7 mouse cellular contexts compared by ENCODE assay signal in genomic region chr2:32137667-32138266, GRCm38 (mm10). TPM values are rescaled to one million over a fixed set of nuclear protein-coding genes. Genes with fewer than 3 reads are reported as not detected.
DNase-seq lines count a peak whose midpoint lies in the region; ATAC-seq lines count a peak whose summit lies in the region.

No protein-coding gene starts in this region.

- peak; percentile 98 for DNase-seq in adrenal gland, adult 2 months
- DNase-seq in embryo, embryonic 11.5 days (ENCODE audit: low read depth, low spot score) = peak; percentile 100
- DNase-seq in gastrocnemius, postnatal 36 days = peak; percentile 96 to 97
- DNase-seq in left cerebral cortex, postnatal 25 days (ENCODE audit: low spot score in 2 of 2) = peak; percentile 95 to 99
- peak; percentile 95 for DNase-seq in midbrain, embryonic 10.5 days (ENCODE audit: low spot score)
- peak; percentile 99 for DNase-seq in right cerebral cortex, postnatal 4 days

- peak overlapping the region; percentile 87 for H3K27ac ChIP-seq in intestine, embryonic 15.5 days
- H3K27ac ChIP-seq in midbrain, embryonic 10.5 days (replicated peaks) = peak overlapping the region; percentile 90

- no peaks in the 10 kb centered on the region for H3K9me3 ChIP-seq in intestine, embryonic 15.5 days
- no peaks in the 10 kb centered on the region for H3K9me3 ChIP-seq in midbrain, embryonic 10.5 days (replicated peaks)

- peak overlapping the region; percentile 77 for H3K9ac ChIP-seq in intestine, embryonic 15.5 days

- no peaks in the 10 kb centered on the region for H3K36me3 ChIP-seq in intestine, embryonic 15.5 days
- H3K36me3 ChIP-seq in midbrain, embryonic 10.5 days = no peaks in the 10 kb centered on the region

- WGBS in intestine, embryonic 15.5 days = under 1% methylated on average over 40 of the region's 40 CpGs
- WGBS in midbrain, embryonic 10.5 days = under 1% methylated on average over 40 of the region's 40 CpGs

- intact Hi-C loops in gastrocnemius, postnatal 36 days (cut with DNase I) = loop anchor here (5.0 to 10.0 kb wide), 2 partner anchors 150 to 217 kb away; partner anchors contain the start of genes Ciz1, Dnm1, Golga2 and Swi5
- intact Hi-C loops in left cerebral cortex, postnatal 25 days (cut with DNase I) = loop anchor here (2.0 to 5.0 kb wide), 3 partner anchors 55 to 150 kb away; partner anchors contain the start of genes Golga2 and Swi5

- no peaks in the 10 kb centered on the region for H3K27me3 ChIP-seq in intestine, embryonic 15.5 days (replicated peaks)
- no peaks in the 10 kb centered on the region for H3K27me3 ChIP-seq in midbrain, embryonic 10.5 days (ENCODE audit: low read depth, poor library complexity, severe bottlenecking)

- peak overlapping the region; percentile 63 for H3K4me3 ChIP-seq in intestine, embryonic 15.5 days (replicated peaks)
- H3K4me3 ChIP-seq in midbrain, embryonic 10.5 days = peak overlapping the region; percentile 69

- ATAC-seq in intestine, embryonic 15.5 days = peak; percentile 96

- peak overlapping the region; percentile 87 for H3K4me2 ChIP-seq in intestine, embryonic 15.5 days (replicated peaks)

- H3K4me1 ChIP-seq in intestine, embryonic 15.5 days (replicated peaks) = no peaks in the 10 kb centered on the region
- H3K4me1 ChIP-seq in midbrain, embryonic 10.5 days = peaks cover 35% of the 10 kb centered on the region

RNA-seq across cellular contexts. Expression of gene Prrc2b, which starts 13.1 kb away (rescaled TPM):
- 100 to 1,000 TPM in 1 of 2 experiments, 10 to 100 TPM in 1; 93.5 to 104 TPM for total RNA-seq in adrenal gland, adult 2 months (2021)
- 70.0 and 82.7 TPM in 2 replicates for polyA plus RNA-seq in adrenal gland, adult 2 months (2012; rRNA removed)
- 10 to 100 TPM; 69.4 to 70.1 TPM for total RNA-seq in gastrocnemius, postnatal 36 days (2021)
- polyA plus RNA-seq in intestine, embryonic 15.5 days (2015; fragmentation: Nextera tagmentation; extraction: Ambion mirVana) = 32.5 and 36.1 TPM in 2 replicates
- 100 to 1,000 TPM; 240 TPM for total RNA-seq in left cerebral cortex, postnatal 25 days (2021)
- 41.5 and 57.6 TPM in 2 replicates for polyA plus RNA-seq in midbrain, embryonic 10.5 days (2016; fragmentation: Nextera tagmentation; extraction: Ambion mirVana)

RNA-seq across cellular contexts. Expression of gene Plpp7, which starts 42.4 kb away (rescaled TPM):
- 1 to 10 TPM; 4.0 to 4.2 TPM for total RNA-seq in adrenal gland, adult 2 months (2021)
- polyA plus RNA-seq in adrenal gland, adult 2 months (2012; rRNA removed) = 35.8 and 42.0 TPM in 2 replicates
- total RNA-seq in gastrocnemius, postnatal 36 days (2021) = 100 to 1,000 TPM in 1 of 2 experiments, 10 to 100 TPM in 1; 96.9 to 117 TPM
- polyA plus RNA-seq in intestine, embryonic 15.5 days (2015; fragmentation: Nextera tagmentation; extraction: Ambion mirVana) = 4.3 and 4.5 TPM in 2 replicates
- 10 to 100 TPM; 27.6 to 28.0 TPM for total RNA-seq in left cerebral cortex, postnatal 25 days (2021)
- polyA plus RNA-seq in midbrain, embryonic 10.5 days (2016; fragmentation: Nextera tagmentation; extraction: Ambion mirVana) = 7.1 and 7.8 TPM in 2 replicates

RNA-seq across cellular contexts. Expression of gene Fam78a, which starts 53.1 kb away (rescaled TPM):
- 1 to 10 TPM; 1.5 to 4.8 TPM for total RNA-seq in adrenal gland, adult 2 months (2021)
- polyA plus RNA-seq in adrenal gland, adult 2 months (2012; rRNA removed) = 2.6 and 6.5 TPM in 2 replicates
- 10 to 100 TPM; 13.2 to 16.5 TPM for total RNA-seq in gastrocnemius, postnatal 36 days (2021)
- 1.8 and 2.0 TPM in 2 replicates for polyA plus RNA-seq in intestine, embryonic 15.5 days (2015; fragmentation: Nextera tagmentation; extraction: Ambion mirVana)
- total RNA-seq in left cerebral cortex, postnatal 25 days (2021) = 1 to 10 TPM; 4.2 to 6.6 TPM
- 1.3 and 1.6 TPM in 2 replicates for polyA plus RNA-seq in midbrain, embryonic 10.5 days (2016; fragmentation: Nextera tagmentation; extraction: Ambion mirVana)

Comparison
In these comparisons a context has a peak if more than half of its experiments do, and no peak if none do; other contexts are left out.
1. Peak in every context shown above with its lines: DNase-seq, ATAC-seq, H3K4me3 ChIP-seq and H3K27ac ChIP-seq.
2. RNA of gene Plpp7, which starts 42.4 kb away (total RNA-seq): 96.9 to 117 TPM in gastrocnemius, postnatal 36 days and 27.6 to 28.0 TPM in left cerebral cortex, postnatal 25 days; 4.0 to 4.2 TPM in adrenal gland, adult 2 months; every median in the first group is over 4 times any median in the second.